Mouse (Mus musculus) urinary bladder, adult 18-20 months (tissue): ENCODE data around the gene Mical1.

Experiments used
- DNase-seq, 2 experiments: peaks; one replicate each; pipeline ENCODE4 v3.0.0; 2022; ENCODE audit warnings: low spot score in 2 of 2, mixed read lengths in 2 of 2

Mical1 gene

DNA sequence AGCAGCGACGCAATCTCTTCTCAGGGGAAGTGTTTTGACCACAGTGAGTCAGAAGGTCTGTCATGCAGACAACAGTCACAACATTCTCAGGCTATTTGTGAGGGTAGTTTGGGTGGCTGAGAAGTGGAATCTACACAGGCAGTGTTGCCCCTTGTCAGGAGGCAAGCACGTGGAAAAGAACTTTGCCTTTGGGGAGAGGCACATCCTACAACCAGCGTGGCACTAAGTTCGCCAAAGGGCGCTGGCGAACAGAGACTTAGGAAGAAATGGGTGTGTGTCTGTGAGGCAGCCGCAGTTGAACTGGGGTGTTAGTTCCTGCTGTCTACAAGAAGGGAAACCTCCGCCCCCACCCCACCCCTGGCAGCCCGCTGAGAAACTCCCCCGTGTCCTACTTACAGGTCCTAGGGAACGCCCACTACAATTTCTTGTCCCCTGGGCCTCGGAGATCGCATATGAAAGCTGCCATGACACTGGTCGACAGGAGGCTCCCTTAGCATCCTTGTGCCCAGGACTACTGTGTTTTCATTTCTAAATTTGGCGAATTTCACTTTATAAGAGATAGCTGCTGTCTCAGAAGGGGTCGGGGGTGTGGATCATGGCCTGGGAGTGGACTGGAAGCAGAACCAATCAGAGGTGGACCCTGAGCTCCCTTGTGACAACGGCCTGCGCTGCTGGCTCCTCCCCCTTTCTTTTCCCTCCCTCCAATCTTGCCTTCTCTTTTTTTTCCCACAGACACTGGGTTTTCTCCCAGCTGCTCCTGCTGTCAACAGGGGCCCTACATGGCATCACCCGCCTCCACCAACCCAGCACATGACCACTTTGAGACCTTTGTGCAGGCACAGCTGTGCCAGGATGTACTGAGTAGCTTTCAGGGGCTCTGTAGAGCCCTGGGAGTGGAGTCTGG lies 1.4 kb downstream of the Mical1 start:
- peak; percentile 39 to 70 for DNase-seq

DNA sequence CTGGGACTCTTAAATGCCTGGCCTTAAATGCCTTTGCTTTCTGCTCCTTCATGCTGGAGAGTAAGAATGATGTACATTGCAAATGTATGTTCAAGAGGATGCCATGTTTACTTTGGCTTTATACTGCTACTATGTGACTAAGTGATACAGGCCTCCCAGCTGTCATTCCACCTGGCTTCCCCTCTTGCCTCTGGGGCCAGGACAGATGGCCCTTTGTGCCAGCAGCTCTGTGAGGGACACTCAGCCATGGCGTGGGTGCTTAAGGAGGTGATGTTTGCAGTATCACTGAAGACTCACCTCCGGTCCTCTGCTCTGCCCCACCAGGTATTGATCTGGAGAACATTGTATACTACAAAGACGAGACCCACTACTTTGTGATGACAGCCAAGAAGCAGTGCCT lies 3.8 kb downstream of the Mical1 start:
- no peak for DNase-seq

DNA sequence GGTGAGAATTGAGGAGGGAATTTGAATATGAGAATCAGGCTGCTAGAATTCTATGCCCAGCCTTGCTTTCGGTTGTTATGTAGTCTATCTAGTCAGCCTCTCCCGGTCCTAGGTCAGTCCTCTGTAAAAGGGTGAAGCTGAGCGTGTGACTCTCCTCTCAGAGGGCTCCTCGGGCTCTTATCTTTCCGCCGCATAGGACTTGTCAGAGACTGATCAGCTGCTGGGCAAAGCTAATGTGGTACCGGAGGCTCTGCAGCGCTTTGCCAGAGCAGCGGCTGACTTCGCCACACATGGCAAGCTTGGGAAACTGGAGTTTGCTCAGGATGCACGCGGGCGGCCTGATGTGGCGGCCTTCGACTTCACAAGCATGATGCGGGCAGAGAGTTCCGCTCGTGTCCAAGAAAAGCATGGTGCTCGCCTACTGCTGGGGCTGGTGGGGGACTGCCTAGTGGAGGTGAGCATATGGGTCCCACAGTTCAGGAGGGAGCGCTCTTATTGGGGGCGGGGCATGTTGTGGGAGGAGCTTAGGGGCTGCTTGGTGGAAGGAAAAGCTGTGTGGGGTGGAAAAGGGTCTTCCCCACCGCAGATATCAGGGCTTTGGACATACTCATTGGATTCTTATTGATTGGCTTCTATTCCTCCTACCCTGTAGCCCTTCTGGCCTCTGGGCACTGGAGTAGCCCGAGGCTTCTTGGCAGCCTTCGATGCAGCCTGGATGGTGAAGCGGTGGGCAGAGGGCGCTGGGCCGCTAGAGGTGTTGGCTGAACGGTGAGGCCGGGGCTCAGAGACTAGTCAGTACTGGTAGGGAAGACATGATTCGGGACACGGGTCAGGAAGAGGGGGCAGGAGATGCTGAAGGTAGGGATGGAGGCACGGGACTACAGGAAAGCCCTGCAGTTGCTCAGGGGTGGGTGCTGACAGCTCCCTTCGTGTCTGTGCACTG lies 5.1 kb downstream of the Mical1 start:
- no peak for DNase-seq

DNA sequence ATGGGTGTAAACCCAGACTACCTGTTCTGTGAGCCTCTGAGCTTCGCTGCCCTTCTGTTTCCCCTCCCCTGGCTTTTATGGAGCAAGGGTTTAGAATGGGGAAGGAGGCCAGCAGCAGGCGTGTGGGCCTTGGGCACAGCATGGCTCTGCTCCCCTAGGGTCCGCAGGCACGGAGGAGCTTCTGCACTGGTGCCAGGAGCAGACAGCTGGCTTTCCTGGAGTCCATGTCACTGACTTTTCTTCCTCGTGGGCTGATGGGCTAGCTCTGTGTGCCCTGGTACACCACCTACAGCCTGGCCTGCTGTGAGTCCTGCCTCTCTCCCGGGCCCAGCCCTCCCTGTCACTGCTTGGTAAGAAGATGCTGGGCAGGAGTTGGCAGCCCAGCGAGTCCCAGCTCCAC lies 6.3 kb downstream of the Mical1 start:
- DNase-seq = no peak

- DNase-seq = no peak
These were observed 9.7 kb downstream of the Mical1 start for GRCm38 (mm10) chr10:41485778-41486177.

DNA sequence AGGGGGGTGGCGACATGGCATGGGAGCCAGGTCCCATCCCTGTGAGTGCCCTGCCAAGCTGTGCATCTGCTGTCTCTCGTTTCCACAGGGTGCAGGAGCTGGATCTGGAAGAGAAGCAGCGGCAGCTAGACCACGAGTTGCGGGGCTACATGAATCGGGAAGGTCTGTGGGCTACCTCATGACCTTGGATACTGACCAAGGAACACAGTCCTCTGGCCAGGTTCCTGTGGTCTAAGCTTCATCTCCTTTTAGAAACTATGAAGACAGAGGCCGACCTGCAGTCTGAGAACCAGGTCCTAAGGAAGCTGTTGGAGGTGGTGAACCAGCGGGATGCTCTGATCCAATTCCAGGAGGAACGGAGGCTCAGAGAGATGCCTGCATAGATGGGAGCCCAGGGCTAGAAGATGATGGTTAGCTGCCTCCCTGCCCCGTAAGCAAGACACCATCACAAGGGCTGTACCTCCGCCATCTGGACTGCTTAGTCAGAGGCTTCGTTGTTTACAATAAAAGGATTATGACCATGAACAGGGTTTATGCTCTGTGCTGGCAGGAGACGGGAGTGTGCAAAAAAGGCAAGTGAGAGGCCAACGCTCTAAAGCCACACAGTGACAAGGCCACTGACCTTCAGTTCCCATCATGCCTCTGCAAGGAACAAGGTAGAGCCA lies 10.5 kb downstream of the Mical1 start:
- DNase-seq = no peak

DNA sequence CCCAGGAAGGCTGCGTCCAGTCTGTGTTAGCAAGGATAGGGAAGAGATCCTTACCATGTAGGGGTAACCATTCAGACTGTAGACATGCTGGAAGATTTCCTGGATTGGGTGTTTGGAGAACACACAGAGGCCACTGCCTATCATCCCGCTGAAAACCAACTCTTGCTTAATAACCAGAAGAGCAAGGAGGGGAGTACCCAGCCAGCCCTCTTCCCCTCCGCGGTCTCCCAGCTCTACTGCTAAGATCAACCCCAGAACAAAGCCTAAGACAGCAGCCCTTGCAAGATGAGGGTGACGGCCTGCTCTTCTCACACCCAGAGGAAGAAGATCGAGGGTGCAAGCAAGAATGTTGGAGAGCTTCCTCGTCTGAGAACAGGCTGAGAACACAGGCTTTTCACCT lies 12.8 kb downstream of the Mical1 start:
- DNase-seq = no peak

DNA sequence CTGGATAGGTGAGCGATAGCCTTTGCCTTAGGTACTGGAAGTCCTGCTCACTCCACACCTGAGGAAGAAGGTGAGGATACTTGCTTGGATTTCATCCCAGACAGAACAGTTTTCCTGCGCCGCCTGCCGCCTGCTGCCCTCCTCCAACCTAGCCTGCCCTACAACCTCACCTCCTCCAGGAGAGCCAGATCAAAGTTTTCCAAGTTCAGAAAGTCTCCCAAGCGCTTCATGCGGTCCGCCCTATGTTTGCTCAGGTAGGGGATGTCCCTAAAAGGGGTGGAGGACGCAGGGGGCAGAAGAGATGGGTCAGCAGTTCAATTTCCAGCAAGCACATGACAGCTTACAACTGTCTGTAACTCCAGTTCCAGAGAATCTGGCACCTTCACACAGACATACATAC lies 13.2 kb downstream of the Mical1 start:
- no peak for DNase-seq

GRCm38 (mm10) chr10:41489708-41490517 lies 13.8 kb downstream of the Mical1 start, which contains the start of the genes Smpd2 and Ppil6:
Smpd2 (minus strand) TSS chr10:41490369.
Ppil6 (plus strand) TSS chr10:41490439.
- DNase-seq = peak; percentile 93 to 97

DNA sequence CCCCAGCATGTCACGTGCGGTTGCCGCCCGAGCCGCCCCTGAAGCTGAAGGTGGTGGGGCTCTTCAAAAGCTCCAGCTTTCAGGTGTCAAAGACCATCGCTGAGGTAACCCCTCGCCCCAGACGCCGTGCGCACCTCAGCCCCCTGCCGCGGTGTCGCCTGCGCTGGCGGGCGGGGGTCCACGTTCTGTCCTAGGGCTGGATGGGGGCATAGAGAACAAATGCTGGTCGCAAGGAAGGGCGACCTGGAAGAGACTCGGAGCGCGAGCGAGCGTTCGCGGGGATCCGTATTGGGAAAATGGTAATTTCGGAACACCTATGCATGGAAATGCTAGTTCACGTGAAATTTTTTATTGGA lies 14.4 kb downstream of the Mical1 start:
- DNase-seq = no peak

DNA sequence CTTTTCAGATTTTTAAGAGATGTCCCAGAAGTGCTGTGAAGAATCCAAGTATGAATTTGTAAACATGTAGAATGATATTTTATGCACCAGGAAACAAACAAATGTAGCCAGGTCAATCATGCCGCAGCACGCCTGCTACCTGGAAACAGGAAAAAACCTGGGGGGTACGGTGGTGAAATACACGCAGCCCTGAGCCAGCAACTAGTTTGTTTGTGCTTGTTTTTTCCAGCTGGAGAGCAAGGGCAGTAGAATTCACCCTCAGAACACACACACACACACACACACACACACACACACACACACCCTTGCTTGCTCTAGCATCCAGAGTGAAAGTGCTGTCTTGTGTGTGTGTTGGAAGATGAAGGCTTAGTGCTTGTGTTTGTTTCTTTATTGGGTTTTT lies 15.0 kb downstream of the Mical1 start:
- peak in 1 of 2 experiments; percentile 37 for DNase-seq

DNA sequence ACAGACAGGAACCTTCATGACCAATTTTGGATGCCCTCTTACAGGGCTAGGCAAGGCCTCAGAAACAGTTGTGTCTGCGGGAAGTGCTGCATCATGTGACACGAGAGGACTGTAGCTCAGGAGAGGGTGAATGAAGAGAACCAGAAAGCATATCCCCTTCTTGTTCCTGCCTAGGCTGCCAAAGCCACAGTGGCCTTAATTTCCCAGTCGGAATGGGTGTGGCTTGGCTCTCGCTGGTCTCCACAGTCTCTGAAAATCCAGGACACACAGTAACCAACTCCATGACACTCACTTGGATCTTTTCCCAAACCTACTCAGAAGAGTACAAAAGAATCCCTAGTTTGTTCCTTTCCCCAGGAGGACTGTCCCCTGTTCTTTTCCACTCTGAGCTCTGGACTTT lies 24.8 kb downstream of the Mical1 start:
- DNase-seq = no peak

GRCm38 (mm10) chr10:41504996-41505395 lies 28.9 kb downstream of the Mical1 start:
- DNase-seq = no peak

- peak in 1 of 2 experiments; percentile 40 for DNase-seq
These were observed 29.3 kb downstream of the Mical1 start for GRCm38 (mm10) chr10:41505446-41505845.

GRCm38 (mm10) chr10:41509160-41509559 lies 33.0 kb downstream of the Mical1 start:
- no peak for DNase-seq

DNA sequence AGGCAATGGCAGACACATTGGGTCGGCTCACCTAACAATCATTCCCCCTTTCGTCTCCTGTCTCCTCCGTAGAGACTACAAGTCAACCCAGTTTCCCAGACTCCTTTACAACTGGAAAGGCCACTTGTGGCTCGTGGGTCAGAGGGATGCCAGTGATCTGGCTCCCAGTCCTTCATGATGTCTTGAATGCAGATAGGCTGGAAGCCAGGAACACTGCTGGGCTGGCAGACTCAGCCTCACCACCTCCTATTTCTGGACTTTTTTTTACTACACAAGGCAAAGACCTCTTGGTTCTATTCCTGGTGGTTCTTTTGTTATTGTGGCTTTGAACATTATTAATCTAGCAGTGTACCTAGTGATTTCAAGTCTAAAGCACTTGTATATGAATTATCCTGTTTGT lies 38.2 kb downstream of the Mical1 start:
- DNase-seq = no peak

DNA sequence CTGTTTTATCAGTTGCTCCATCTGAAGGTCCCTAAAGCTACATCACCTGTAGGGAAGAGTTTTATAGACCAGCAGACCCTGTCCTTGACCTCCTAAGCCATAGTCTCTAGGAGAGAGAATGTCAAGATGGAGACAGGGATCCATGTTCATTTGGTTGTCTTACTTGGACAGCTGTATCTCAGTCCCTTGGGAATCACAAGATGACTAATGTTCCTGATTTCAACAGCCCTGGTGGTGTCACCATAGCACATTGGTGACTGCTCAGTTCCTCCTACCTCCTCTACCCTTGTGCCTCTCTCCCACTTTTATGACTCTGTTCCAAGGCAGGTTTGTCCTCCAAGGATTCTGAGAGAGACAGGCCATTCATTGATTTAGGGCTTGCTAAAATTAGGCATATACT lies 38.8 kb downstream of the Mical1 start:
- no peak for DNase-seq

GRCm38 (mm10) chr10:41518508-41518980 lies 42.4 kb downstream of the Mical1 start:
- peak; percentile 56 to 76 for DNase-seq

DNA sequence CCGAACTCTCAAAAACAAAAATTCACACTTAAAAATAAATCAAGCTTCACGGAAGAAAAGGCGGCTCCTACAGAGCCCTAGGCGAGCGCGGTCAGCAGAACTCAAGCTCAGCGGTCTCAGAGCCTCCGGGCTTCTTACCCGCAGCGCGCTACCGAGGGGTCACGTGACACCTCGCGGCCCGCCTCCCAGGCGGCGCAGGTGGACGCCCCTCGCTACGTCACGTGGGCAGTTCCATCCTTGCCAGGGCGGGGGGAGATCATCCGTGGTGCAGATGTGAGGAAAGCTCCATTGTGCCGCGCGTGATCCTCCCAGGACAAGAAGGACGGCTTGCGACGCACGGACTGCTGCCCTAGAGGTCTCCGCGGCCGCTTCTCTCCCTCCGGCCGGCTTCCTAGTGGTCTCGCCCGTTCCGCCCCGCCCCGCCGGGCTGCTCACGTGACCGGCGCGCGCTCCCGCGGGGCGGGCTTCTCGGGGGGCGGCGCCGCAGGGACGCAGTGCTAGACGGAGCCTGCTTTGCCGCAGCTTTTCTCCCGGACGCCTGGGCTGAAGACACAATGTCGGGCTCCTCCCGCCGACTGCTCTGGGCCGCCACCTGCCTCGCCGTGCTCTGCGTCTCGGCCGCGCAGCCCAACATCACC lies 43.0 kb downstream of the Mical1 start, which contains the start of gene Cd164:
Gene Cd164 (plus strand): TSS at position 434 of the 638 bp plus-strand sequence.
- peak; percentile 84 to 86 for DNase-seq
